Mouse (Mus musculus) ZHBTc4 (cell line): ENCODE results near the gene Ptn.
"Not testable (repeated sequence)": the region's sequence is repeated elsewhere in the genome, so short reads cannot be mapped to it uniquely, and the experiment has no call there.

Source experiments
- DNase-seq: peaks from one replicate; pipeline ENCODE4 v3.0.0-alpha.2; 2011; ENCODE audit warnings: low read depth, low spot score

Gene Ptn

GRCm38 (mm10) chr6:36755001-36755885 is 54.8 kb downstream of the Ptn start:
- DNase-seq = peak; percentile 24

- DNase-seq = no peak
Observed at GRCm38 (mm10) chr6:36752887-36753286, 57.1 kb downstream of the Ptn start.

GRCm38 (mm10) chr6:36739811-36740210 is 70.2 kb downstream of the Ptn start:
- no peak for DNase-seq

- DNase-seq = no peak
Observed at GRCm38 (mm10) chr6:36736763-36737162, 73.3 kb downstream of the Ptn start.

- DNase-seq = not testable (repeated sequence)
Observed at GRCm38 (mm10) chr6:36735622-36736021, 74.4 kb downstream of the Ptn start.

- not testable (repeated sequence) for DNase-seq
Observed at GRCm38 (mm10) chr6:36729811-36730210, 80.2 kb downstream of the Ptn start.

GRCm38 (mm10) chr6:36728079-36728478 is 81.9 kb downstream of the Ptn start:
- DNase-seq = no peak

- no peak for DNase-seq
Observed at GRCm38 (mm10) chr6:36725509-36726160, 84.4 kb downstream of the Ptn start.

- DNase-seq = no peak
Observed at GRCm38 (mm10) chr6:36722769-36723549, 87.1 kb downstream of the Ptn start.

- no peak for DNase-seq
Observed at GRCm38 (mm10) chr6:36713329-36713728, 96.7 kb downstream of the Ptn start.

- no peak for DNase-seq
Observed at GRCm38 (mm10) chr6:36695481-36695880, 114.5 kb downstream of the Ptn start.

GRCm38 (mm10) chr6:36691497-36691896 is 118.5 kb downstream of the Ptn start:
- peak; percentile 59 for DNase-seq

- no peak for DNase-seq
Observed at GRCm38 (mm10) chr6:36690941-36691340, 119.1 kb downstream of the Ptn start.

GRCm38 (mm10) chr6:36676710-36677691 is 133.0 kb downstream of the Ptn start:
- no peak for DNase-seq

- DNase-seq = no peak
Observed at GRCm38 (mm10) chr6:36672399-36673221, 137.4 kb downstream of the Ptn start.

GRCm38 (mm10) chr6:36671274-36671673 is 138.7 kb downstream of the Ptn start:
- DNase-seq = no peak
